Mouse (Mus musculus): ENCODE results near the gene Igsf21. TPM values are rescaled to one million over a fixed set of nuclear protein-coding genes. Genes with fewer than 3 reads are reported as not detected.

The Igsf21 gene
- total and polyA plus RNA-seq, 2 experiments from 2014 or later = 125 to 176 TPM

DNA sequence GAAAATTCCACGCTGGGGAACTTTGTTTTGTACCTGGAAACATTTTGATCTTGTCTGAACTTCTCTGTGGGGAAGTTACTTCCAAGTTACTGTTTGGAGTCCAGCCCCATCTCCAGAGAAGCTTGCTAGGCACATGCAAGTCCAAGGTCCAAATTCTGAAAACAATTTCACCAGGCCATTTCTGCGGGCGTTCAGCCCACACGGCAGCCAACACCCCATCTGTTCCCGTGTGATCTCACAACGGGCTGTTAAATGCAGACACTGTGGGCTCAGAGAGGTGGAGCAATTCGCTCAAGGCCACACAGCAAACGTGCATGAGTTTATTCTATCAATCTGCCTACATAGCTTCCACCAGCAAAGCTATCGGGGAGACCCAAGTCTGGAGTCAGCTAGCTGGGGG, 21.4 kb downstream of the Igsf21 start:
- Histone ChIP-seq H3K27ac (no peak overlapping the region), H3K36me3 (ENCODE audit: insufficient read depth, low read length) (no peaks in the 10 kb centered on the region), H3K4me2 (ENCODE audit: low read depth, low read length) (no peak overlapping the region), H3K4me3 (ENCODE audit: low read length) (no peak overlapping the region), H3K9me3 (ENCODE audit: low read length) (no peaks in the 10 kb centered on the region), H3K4me1 (ENCODE audit: insufficient read depth, low read length) (peaks cover 8% of the 10 kb centered on the region), H3K27me3 (ENCODE audit: insufficient read depth, low read length) (no peaks in the 10 kb centered on the region), H3K9ac (replicated peaks; ENCODE audit: low read length) (no peak overlapping the region)
- DNase-seq (ENCODE audit: low spot score) = no peak
- no peak for TF ChIP-seq CTCF (IDR thresholded peaks at IDR 0.05; ENCODE audit: low read depth)
- 67% methylated on average over 9 of the region's 9 CpGs for WGBS
- no peak for ATAC-seq

DNA sequence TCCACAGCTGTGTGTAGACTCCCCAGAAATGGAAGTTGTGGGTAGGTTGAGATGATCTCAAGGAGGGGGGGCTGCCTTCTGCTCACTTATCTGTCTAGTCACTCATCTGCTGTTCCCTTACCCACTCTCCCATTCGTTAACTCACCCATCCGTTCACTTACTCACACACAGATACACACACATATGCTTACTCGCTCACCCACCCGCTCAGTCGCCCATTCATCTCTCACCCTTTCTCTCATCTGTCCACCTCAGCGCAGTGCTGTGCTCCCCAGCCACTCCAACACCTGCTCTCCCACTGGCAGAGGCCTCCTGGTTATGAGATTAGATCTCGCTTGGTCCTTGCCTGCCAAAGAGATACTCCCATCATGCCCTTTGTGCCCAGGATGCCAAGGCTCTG, 22.1 kb downstream of the Igsf21 start:
- ATAC-seq (no peak), DNase-seq (ENCODE audit: low spot score) (no peak)
- WGBS = 65% methylated on average over 7 of the region's 7 CpGs
- Histone ChIP-seq H3K36me3 (ENCODE audit: insufficient read depth, low read length) (no peaks in the 10 kb centered on the region), H3K4me1 (ENCODE audit: insufficient read depth, low read length) (peaks cover 14% of the 10 kb centered on the region), H3K9me3 (ENCODE audit: low read length) (no peaks in the 10 kb centered on the region), H3K27me3 (ENCODE audit: insufficient read depth, low read length) (no peaks in the 10 kb centered on the region), H3K4me2 (ENCODE audit: low read depth, low read length) (no peak overlapping the region), H3K4me3 (ENCODE audit: low read length) (no peak overlapping the region), H3K9ac (replicated peaks; ENCODE audit: low read length) (no peak overlapping the region), H3K27ac (no peak overlapping the region)
- no peak for TF ChIP-seq CTCF (IDR thresholded peaks at IDR 0.05; ENCODE audit: low read depth)

- no peak for TF ChIP-seq CTCF (IDR thresholded peaks at IDR 0.05; ENCODE audit: low read depth)
- H3K9me3 ChIP-seq (ENCODE audit: low read length) = no peaks in the 10 kb centered on the region
- no peak overlapping the region for H3K4me3 ChIP-seq (ENCODE audit: low read length)
- DNase-seq (ENCODE audit: low spot score) (peak; percentile 20), ATAC-seq (no peak)
- H3K9ac ChIP-seq (replicated peaks; ENCODE audit: low read length) = no peak overlapping the region
- H3K4me2 ChIP-seq (ENCODE audit: low read depth, low read length) = no peak overlapping the region
- WGBS = 42% methylated on average over 12 of the region's 12 CpGs
- no peak overlapping the region for H3K27ac ChIP-seq
- no peaks in the 10 kb centered on the region for H3K27me3 ChIP-seq (ENCODE audit: insufficient read depth, low read length)
- H3K4me1 ChIP-seq (ENCODE audit: insufficient read depth, low read length) = peaks cover 26% of the 10 kb centered on the region
- no peaks in the 10 kb centered on the region for H3K36me3 ChIP-seq (ENCODE audit: insufficient read depth, low read length)
These were observed 23.5 kb downstream of the Igsf21 start for GRCm38 (mm10) chr4:140223067-140223466.

DNA sequence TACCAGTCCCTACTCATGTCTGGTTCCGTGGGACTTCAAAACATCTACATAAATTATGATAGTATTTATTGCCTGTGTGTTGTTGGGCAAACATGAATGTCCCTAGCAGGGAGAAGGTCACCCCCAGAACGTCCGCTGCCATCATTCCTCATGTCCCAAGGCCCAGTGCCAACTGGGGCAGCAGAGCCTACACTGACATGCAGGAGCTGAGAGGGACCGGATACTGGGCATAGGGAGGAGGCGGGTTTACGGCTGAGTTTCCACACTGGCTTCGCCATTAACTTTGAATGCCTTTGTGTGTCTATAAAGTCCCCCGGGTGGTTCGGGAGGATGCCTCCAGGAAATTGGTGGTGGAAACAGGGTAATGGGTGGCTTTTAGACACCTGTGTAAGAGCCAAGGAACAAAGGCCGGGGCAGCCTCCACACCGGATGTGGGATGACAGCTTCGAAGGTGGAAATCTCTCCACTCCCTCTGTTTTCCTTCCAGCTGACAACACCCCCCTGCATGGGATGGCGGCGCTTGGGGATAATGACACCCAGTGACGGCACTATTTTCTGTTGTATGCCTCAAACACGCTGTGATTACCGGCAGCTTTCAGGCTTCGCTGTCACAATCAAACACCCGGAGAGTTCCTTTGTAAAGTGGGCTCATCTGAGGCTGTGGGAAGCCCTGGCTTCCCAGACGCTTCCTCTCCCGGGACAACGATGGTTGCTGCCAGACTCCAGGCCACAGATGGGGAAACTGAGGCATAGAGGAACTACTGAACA, 26.1 kb downstream of the Igsf21 start:
- Histone ChIP-seq H3K27me3 (ENCODE audit: insufficient read depth, low read length) (no peaks in the 10 kb centered on the region), H3K4me2 (ENCODE audit: low read depth, low read length) (no peak overlapping the region), H3K4me3 (ENCODE audit: low read length) (no peak overlapping the region), H3K9me3 (ENCODE audit: low read length) (no peaks in the 10 kb centered on the region), H3K36me3 (ENCODE audit: insufficient read depth, low read length) (no peaks in the 10 kb centered on the region), H3K4me1 (ENCODE audit: insufficient read depth, low read length) (peaks cover 31% of the 10 kb centered on the region), H3K27ac (no peak overlapping the region), H3K9ac (replicated peaks; ENCODE audit: low read length) (no peak overlapping the region)
- ATAC-seq (no peak), DNase-seq (ENCODE audit: low spot score) (peak; percentile 42)
- TF ChIP-seq CTCF (IDR thresholded peaks at IDR 0.05; ENCODE audit: low read depth) = no peak
- WGBS = 22% methylated on average over 22 of the region's 22 CpGs

DNA sequence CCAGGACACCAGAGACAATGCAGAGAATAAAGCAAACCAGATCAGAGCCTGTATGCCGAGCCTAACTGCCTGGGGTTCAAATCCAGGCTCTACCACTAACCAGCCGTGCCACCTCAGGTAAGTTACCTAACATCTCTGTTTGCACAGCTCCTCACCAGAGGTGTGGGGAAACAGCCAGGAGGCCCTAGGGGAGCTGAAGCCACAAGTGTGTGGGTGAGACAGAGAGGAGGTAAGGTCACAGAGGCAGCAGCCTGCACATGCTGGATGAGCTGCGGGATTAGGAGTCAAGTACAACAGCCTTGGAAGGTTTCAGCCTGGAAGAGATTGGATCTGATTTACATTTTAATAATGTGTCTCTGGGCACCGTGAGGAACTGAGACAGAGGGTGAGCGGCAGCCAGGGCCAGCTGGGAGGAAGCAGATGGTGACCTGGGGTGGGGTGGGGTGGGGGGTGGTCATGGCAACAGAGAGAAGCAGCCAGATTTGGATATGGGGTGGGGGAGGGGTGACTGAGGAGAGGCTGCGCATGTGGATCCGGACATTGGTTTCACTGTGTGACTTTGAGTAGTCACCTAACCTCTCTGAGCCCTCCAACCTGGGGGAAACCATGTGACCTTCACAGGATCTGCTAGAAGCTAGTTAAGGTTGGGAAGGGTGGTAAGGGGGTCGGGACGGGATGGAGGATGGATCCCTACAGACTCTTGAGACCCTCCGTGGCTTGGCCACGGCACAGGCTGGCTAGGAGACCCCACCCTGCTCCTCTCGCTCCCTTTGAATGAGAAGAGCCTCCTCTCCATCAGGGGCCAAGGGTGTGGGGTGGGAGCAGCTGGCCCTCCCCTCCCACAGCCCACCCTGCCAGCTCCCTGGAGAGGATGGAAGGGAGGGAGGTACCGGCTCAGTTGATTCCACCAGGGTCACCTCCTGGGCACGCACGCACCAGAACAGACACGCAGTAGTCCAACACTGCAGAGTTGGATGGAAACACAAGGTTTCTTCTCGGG, 27.4 kb downstream of the Igsf21 start:
- H3K4me3 ChIP-seq (ENCODE audit: low read length) = no peak overlapping the region
- H3K9me3 ChIP-seq (ENCODE audit: low read length) = no peaks in the 10 kb centered on the region
- H3K4me1 ChIP-seq (ENCODE audit: insufficient read depth, low read length) = peaks cover 31% of the 10 kb centered on the region
- peak overlapping the region; percentile 71 for H3K27ac ChIP-seq
- ATAC-seq (peak; percentile 28), DNase-seq (ENCODE audit: low spot score) (peak; percentile 71)
- H3K9ac ChIP-seq (replicated peaks; ENCODE audit: low read length) = no peak overlapping the region
- no peaks in the 10 kb centered on the region for H3K36me3 ChIP-seq (ENCODE audit: insufficient read depth, low read length)
- no peaks in the 10 kb centered on the region for H3K27me3 ChIP-seq (ENCODE audit: insufficient read depth, low read length)
- H3K4me2 ChIP-seq (ENCODE audit: low read depth, low read length) = no peak overlapping the region; the same call in 1 of the 2 replicates
- 27% methylated on average over 17 of the region's 17 CpGs for WGBS
- TF ChIP-seq CTCF (IDR thresholded peaks at IDR 0.05; ENCODE audit: low read depth) = no peak

DNA sequence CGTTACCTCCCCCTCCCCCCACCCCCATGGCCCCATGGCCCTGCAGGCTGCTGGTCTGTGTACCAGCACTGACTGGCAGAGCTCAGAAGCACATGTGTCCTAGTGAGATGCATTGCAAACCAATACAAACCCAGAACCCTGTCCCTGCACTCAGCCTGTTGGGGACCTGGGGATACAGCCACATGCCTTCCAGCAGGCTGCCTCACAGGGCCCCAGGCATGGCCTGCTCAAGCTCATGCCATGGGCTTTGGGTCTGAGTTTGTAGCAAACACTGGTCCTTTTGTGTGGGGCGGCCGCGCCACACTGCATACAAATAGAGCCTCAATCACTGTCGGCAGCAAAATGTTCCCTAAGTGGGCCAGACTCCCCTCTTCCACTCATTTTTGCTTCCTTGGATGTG, 28.2 kb downstream of the Igsf21 start:
- ATAC-seq = peak; percentile 78
- Histone ChIP-seq H3K4me2 (ENCODE audit: low read depth, low read length) (no peak overlapping the region), H3K27ac (peak overlapping the region; percentile 71), H3K9ac (replicated peaks; ENCODE audit: low read length) (0 out of 2 replicates have a peak overlapping the region, but pooled peaks have one; percentile 9), H3K36me3 (ENCODE audit: insufficient read depth, low read length) (no peaks in the 10 kb centered on the region), H3K4me1 (ENCODE audit: insufficient read depth, low read length) (peaks cover 31% of the 10 kb centered on the region), H3K4me3 (ENCODE audit: low read length) (no peak overlapping the region), H3K27me3 (ENCODE audit: insufficient read depth, low read length) (no peaks in the 10 kb centered on the region), H3K9me3 (ENCODE audit: low read length) (no peaks in the 10 kb centered on the region)
- TF ChIP-seq CTCF (IDR thresholded peaks at IDR 0.05; ENCODE audit: low read depth) = 0 out of 2 replicates have a peak, but pooled peaks have one; percentile 5
- WGBS = 26% methylated on average over 5 of the region's 5 CpGs
- peak; percentile 71 for DNase-seq (ENCODE audit: low spot score)

Measured in hindbrain, postnatal 0 days (tissue).